Mouse (Mus musculus): ENCODE measurements around the gene Setd2. TPM values are rescaled to one million over a fixed set of nuclear protein-coding genes. Genes with fewer than 3 reads are reported as not detected.

The Setd2 gene
- polyA plus RNA-seq, 1 experiment from 2014 or later: 16.8 TPM

DNA sequence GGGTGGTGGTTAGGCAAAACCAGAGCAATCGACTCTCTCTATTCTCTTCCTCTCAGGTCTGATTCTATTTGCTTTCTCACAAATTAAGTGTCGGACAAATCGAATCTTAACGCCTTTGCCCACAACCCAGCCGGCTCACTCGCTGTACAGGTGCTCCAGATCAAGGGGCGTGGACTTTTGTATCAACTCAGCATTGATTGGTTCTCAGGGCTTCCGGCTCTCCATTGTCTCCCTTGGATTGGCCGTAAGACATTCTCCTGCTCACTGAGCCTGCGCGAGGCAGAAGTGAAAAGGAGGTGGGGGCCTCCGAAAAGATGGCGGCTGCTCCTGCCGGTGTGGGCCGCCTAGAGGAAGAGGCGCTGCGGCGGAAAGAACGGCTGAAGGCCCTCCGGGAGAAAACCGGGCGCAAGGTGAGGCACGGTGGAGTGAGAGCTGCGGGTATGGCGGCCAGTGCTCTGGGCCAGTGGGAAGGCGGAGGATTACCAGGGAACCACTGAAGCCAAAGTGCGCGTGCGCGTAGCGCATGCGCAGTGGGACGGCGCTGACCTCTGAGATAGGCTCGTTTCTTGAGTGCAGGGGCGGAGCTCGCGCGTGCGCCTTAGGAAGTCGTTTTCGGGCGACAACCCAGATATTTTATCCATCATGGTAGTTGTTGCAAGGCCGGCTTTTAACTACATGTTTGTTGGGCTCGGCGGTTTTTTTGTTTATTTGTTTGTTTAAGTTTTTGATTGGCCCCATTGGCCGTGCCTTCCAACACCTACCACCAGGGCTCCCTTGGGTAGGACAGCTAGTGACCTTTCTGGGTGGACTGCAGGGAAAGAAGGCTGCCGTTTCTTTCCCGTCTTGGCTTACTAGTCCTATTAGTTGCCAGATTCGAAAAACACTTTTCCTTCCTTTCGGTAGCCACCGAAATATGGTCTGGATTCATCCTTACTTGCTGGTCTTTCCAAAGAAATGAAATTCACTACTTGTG lies 124.1 kb downstream of the Setd2 start, which contains the start of gene Ccdc12:
TSS of gene Ccdc12 (plus strand) at position 255 of the 973 bp plus-strand sequence.
- Histone ChIP-seq H3K9me3 (ENCODE audit: control insufficient read depth, low read length) (no peaks in the 10 kb centered on the region), H3K4me1 (ENCODE audit: control insufficient read depth, insufficient read depth, low read length) (peaks cover 37% of the 10 kb centered on the region)

DNA sequence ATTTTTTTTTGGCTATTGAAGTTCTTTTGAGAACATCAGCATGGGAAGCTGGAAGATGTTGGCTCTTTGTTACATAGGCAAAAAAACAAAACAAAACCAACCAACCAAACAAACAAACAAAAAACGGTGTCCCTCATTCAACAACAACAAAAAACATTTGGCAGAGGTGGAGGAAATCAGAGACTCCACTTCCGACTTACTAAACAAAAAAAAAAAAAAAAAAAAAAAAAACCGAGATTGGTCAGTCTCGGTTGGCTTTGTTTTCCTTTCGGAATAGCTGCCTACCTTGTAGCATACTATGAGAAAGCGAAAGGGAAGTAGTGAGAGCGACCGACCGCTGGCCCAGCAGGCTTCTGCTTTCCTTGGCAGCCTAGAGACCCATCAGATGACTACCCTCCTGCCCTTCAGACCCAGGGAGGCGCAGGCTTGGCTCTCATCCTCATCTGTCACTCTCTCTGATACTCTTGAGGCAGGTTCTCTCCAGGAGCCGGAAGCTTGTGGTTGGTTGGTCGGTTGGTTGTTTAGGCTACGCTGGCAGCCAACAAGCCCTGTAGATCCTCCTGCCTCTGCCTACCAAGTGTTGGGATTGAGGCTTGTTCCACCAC lies 125.2 kb downstream of the Setd2 start:
- no peak for ATAC-seq
- Histone ChIP-seq H3K9ac (ENCODE audit: low read depth, low read length) (0 out of 2 replicates have a peak overlapping the region, but pooled peaks have one; percentile 90), H3K4me1 (ENCODE audit: control insufficient read depth, insufficient read depth, low read length) (peaks cover 30% of the 10 kb centered on the region), H3K36me3 (ENCODE audit: control insufficient read depth, insufficient read depth, low read length) (no peaks in the 10 kb centered on the region), H3K4me3 (ENCODE audit: low read length) (peak overlapping the region; percentile 75), H3K9me3 (ENCODE audit: control insufficient read depth, low read length) (no peaks in the 10 kb centered on the region), H3K4me2 (ENCODE audit: low read depth, low read length) (peak overlapping the region; percentile 65), H3K27me3 (replicated peaks; ENCODE audit: control insufficient read depth, insufficient read depth, low read length) (0 out of 2 replicates have a peak, but pooled peaks cover 7% of the 10 kb centered on the region), H3K27ac (ENCODE audit: low read length) (0 out of 2 replicates have a peak overlapping the region, but pooled peaks have one; percentile 90)
- WGBS: 66% methylated on average over 13 of the region's 13 CpGs

More for the DNA sequence above, 124.1 kb downstream of the Setd2 start, which contains the start of gene Ccdc12:
- peak within 1 kb of the TSS; percentile 70 for H3K4me2 ChIP-seq (ENCODE audit: low read depth, low read length)
- WGBS: under 1% methylated on average over 52 of the region's 52 CpGs
- H3K36me3 ChIP-seq (ENCODE audit: control insufficient read depth, insufficient read depth, low read length): no peaks in the 10 kb centered on the region
- 0 out of 2 replicates have a peak, but pooled peaks cover 7% of the 10 kb centered on the region for H3K27me3 ChIP-seq (replicated peaks; ENCODE audit: control insufficient read depth, insufficient read depth, low read length)
- H3K9ac ChIP-seq (ENCODE audit: low read depth, low read length): peak within 1 kb of the TSS; percentile 90
- peak within 1 kb of the TSS; percentile 75 for H3K4me3 ChIP-seq (ENCODE audit: low read length)
- peak within 1 kb of the TSS; percentile 90 for H3K27ac ChIP-seq (ENCODE audit: low read length)
- peak; percentile 86 for ATAC-seq

DNA sequence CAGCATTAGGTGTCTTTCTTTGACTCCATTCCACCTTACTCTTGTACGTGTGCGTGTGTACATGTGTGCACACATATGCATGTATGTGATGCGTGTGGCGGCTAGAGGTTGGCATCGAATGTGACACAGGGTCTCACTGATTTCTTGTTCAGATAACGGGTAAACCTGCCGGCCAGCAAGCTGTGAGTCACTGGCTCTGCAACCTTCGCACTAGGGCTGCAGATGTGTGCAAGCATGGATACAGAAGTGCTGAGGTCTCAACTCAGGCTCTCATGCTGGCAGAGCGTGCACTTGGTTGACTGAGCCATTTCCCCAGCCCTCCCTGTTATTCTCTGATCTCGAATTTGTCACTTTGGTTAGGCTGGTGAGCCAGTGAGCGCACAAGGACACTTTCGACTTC lies 127.1 kb downstream of the Setd2 start:
- Histone ChIP-seq H3K27ac (ENCODE audit: low read length) (peak overlapping the region; percentile 39), H3K36me3 (ENCODE audit: control insufficient read depth, insufficient read depth, low read length) (no peaks in the 10 kb centered on the region), H3K27me3 (replicated peaks; ENCODE audit: control insufficient read depth, insufficient read depth, low read length) (no peaks in the 10 kb centered on the region), H3K9me3 (ENCODE audit: control insufficient read depth, low read length) (no peaks in the 10 kb centered on the region), H3K4me3 (ENCODE audit: low read length) (no peak overlapping the region), H3K9ac (ENCODE audit: low read depth, low read length) (0 out of 2 replicates have a peak overlapping the region, but pooled peaks have one; percentile 3), H3K4me1 (ENCODE audit: control insufficient read depth, insufficient read depth, low read length) (peaks cover 21% of the 10 kb centered on the region), H3K4me2 (ENCODE audit: low read depth, low read length) (no peak overlapping the region)
- 85% methylated on average over 12 of the region's 12 CpGs for whole genome bisulfite sequencing
- no peak for ATAC-seq

GRCm38 (mm10) chr9:110660208-110660607 lies 127.8 kb downstream of the Setd2 start:
- WGBS: 78% methylated on average over 2 of the region's 2 CpGs
- H3K4me1 ChIP-seq (ENCODE audit: control insufficient read depth, insufficient read depth, low read length): peaks cover 15% of the 10 kb centered on the region
- H3K27ac ChIP-seq (ENCODE audit: low read length): no peak overlapping the region
- H3K4me2 ChIP-seq (ENCODE audit: low read depth, low read length): no peak overlapping the region
- H3K27me3 ChIP-seq (replicated peaks; ENCODE audit: control insufficient read depth, insufficient read depth, low read length): no peaks in the 10 kb centered on the region
- no peaks in the 10 kb centered on the region for H3K9me3 ChIP-seq (ENCODE audit: control insufficient read depth, low read length)
- H3K4me3 ChIP-seq (ENCODE audit: low read length): no peak overlapping the region
- no peak for ATAC-seq
- H3K9ac ChIP-seq (ENCODE audit: low read depth, low read length): no peak overlapping the region
- H3K36me3 ChIP-seq (ENCODE audit: control insufficient read depth, insufficient read depth, low read length): no peaks in the 10 kb centered on the region

DNA sequence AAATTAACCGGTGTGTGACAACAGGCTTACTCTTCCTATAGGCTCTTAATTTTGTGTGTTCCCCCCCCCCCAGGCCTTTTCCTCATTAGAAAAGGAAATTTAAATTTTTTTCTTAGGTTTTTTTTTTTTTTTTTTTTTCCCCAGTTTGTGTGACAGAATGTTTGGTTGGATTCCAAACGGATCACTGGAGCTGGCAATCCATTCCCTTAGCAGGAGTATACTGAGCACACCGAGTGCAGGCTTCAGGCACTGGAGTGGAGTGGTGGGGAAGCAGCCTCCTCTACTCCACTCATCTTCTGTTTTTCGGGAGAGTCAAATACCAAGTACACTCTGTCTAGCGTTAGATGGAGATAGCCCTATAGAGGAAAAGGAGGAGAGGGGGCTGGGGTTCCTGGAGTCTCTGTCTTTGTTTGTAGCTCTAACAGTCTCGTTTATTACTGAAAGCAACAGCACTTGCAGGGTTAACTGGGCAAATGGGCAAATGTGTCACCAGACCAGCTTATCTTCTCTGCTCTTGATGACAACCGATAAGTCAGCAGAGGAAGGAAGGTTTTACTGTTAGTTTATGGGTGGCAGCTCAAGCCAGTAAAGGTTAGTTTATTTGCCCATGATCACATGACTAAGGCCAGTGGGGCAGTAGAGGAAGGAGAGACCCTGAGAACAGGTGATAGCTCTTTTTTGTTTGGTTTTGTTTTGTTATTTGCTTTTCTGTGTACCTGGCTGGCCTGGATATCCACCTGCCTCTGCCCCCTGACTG lies 128.6 kb downstream of the Setd2 start:
- peaks cover 14% of the 10 kb centered on the region for H3K4me1 ChIP-seq (ENCODE audit: control insufficient read depth, insufficient read depth, low read length)
- H3K4me3 ChIP-seq (ENCODE audit: low read length): no peak overlapping the region
- no peaks in the 10 kb centered on the region for H3K27me3 ChIP-seq (replicated peaks; ENCODE audit: control insufficient read depth, insufficient read depth, low read length)
- no peaks in the 10 kb centered on the region for H3K9me3 ChIP-seq (ENCODE audit: control insufficient read depth, low read length)
- WGBS: 55% methylated on average over 7 of the region's 7 CpGs
- 0 out of 2 replicates have a peak, but pooled peaks have one; percentile 13 for ATAC-seq
- no peak overlapping the region for H3K4me2 ChIP-seq (ENCODE audit: low read depth, low read length)
- no peaks in the 10 kb centered on the region for H3K36me3 ChIP-seq (ENCODE audit: control insufficient read depth, insufficient read depth, low read length)
- H3K27ac ChIP-seq (ENCODE audit: low read length): peak overlapping the region; percentile 60
- no peak overlapping the region for H3K9ac ChIP-seq (ENCODE audit: low read depth, low read length)

- H3K27me3 ChIP-seq (replicated peaks; ENCODE audit: control insufficient read depth, insufficient read depth, low read length): no peaks in the 10 kb centered on the region
- no peak overlapping the region for H3K4me2 ChIP-seq (ENCODE audit: low read depth, low read length)
- H3K9ac ChIP-seq (ENCODE audit: low read depth, low read length): no peak overlapping the region
- no peak for ATAC-seq
- H3K9me3 ChIP-seq (ENCODE audit: control insufficient read depth, low read length): no peaks in the 10 kb centered on the region
- no peak overlapping the region for H3K4me3 ChIP-seq (ENCODE audit: low read length)
- H3K4me1 ChIP-seq (ENCODE audit: control insufficient read depth, insufficient read depth, low read length): peaks cover 25% of the 10 kb centered on the region
- 72% methylated on average over 1 of the region's 1 CpGs for WGBS
- no peaks in the 10 kb centered on the region for H3K36me3 ChIP-seq (ENCODE audit: control insufficient read depth, insufficient read depth, low read length)
- H3K27ac ChIP-seq (ENCODE audit: low read length): no peak overlapping the region
These were observed 130.4 kb downstream of the Setd2 start for GRCm38 (mm10) chr9:110662844-110663243.

DNA sequence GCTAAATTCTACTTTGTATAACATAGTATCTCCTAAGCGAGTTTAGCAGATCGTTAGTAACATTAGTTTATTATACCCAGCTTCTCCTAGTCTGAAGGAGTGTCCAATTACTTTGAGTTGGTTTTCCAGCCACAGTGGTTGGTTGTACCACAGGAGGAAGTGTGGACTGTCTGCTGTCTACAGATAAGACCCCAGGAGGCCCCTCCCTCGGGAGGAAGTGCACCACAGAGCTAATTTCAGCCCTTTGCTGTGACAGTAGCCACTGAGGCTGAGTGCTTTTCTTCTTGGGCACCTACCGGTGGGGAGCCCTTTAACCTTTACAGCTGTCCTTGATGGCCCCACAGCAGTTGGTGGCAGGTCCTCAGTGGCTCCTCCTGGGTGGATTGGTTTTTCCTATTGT lies 133.5 kb downstream of the Setd2 start:
- no peaks in the 10 kb centered on the region for H3K9me3 ChIP-seq (ENCODE audit: control insufficient read depth, low read length)
- H3K4me3 ChIP-seq (ENCODE audit: low read length): no peak overlapping the region
- peak; percentile 68 for ATAC-seq
- peak overlapping the region; percentile 33 for H3K27ac ChIP-seq (ENCODE audit: low read length)
- H3K27me3 ChIP-seq (replicated peaks; ENCODE audit: control insufficient read depth, insufficient read depth, low read length): no peaks in the 10 kb centered on the region
- H3K4me2 ChIP-seq (ENCODE audit: low read depth, low read length): 0 out of 2 replicates have a peak overlapping the region, but pooled peaks have one; percentile 6
- H3K4me1 ChIP-seq (ENCODE audit: control insufficient read depth, insufficient read depth, low read length): peaks cover 41% of the 10 kb centered on the region
- no peaks in the 10 kb centered on the region for H3K36me3 ChIP-seq (ENCODE audit: control insufficient read depth, insufficient read depth, low read length)
- H3K9ac ChIP-seq (ENCODE audit: low read depth, low read length): no peak overlapping the region
- WGBS: 15% methylated on average over 4 of the region's 4 CpGs

- Histone ChIP-seq H3K4me1 (ENCODE audit: control insufficient read depth, insufficient read depth, low read length) (peaks cover 45% of the 10 kb centered on the region), H3K27me3 (replicated peaks; ENCODE audit: control insufficient read depth, insufficient read depth, low read length) (no peaks in the 10 kb centered on the region), H3K27ac (ENCODE audit: low read length) (peak overlapping the region; percentile 33), H3K4me2 (ENCODE audit: low read depth, low read length) (0 out of 2 replicates have a peak overlapping the region, but pooled peaks have one; percentile 6), H3K9me3 (ENCODE audit: control insufficient read depth, low read length) (no peaks in the 10 kb centered on the region), H3K4me3 (ENCODE audit: low read length) (no peak overlapping the region), H3K9ac (ENCODE audit: low read depth, low read length) (no peak overlapping the region), H3K36me3 (ENCODE audit: control insufficient read depth, insufficient read depth, low read length) (no peaks in the 10 kb centered on the region)
- 49% methylated on average over 8 of the region's 8 CpGs for WGBS
- ATAC-seq: no peak
These were observed 134.0 kb downstream of the Setd2 start for GRCm38 (mm10) chr9:110666374-110666773.
